Comparison of ENCODE assay signal across 9 mouse cellular contexts in genomic region chr10:60407831-60408230, GRCm38 (mm10). TPM values are rescaled to one million over a fixed set of nuclear protein-coding genes. Genes with fewer than 3 reads are reported as not detected.
A peak's percentile ranks its signal among the peaks of the same experiment; 100 is the strongest.
DNase-seq lines count a peak whose midpoint lies in the region; ATAC-seq and TF ChIP-seq lines count a peak whose summit lies in the region.
"Had no signal": no experiment of that assay in that cellular context is flagged by ENCODE, and none has a peak within 500 bp of the region (broad histone marks: within the 10 kb centered on the region; RNA-seq: fewer than 3 reads in every experiment).

No protein-coding gene starts in this region.

- no peak overlapping the region for H3K27ac ChIP-seq in cerebellum, adult 2 months (ENCODE audit: insufficient read depth, low read length)
- H3K27ac ChIP-seq in midbrain, embryonic 14.5 days (replicated peaks; ENCODE audit: low read depth, low read length) = no peak overlapping the region
- H3K27ac ChIP-seq in spleen, adult 2 months (ENCODE audit: insufficient read depth, low read length) = no peak overlapping the region
- H3K27ac ChIP-seq: lung, embryonic 15.5 days had no signal

- H3K4me1 ChIP-seq in cerebellum, adult 2 months (ENCODE audit: control insufficient read depth, insufficient read depth, low read length) = peaks cover 9% of the 10 kb centered on the region
- no peaks in the 10 kb centered on the region for H3K4me1 ChIP-seq in midbrain, embryonic 14.5 days (ENCODE audit: control insufficient read depth, insufficient read depth, low read length)
- no peaks in the 10 kb centered on the region for H3K4me1 ChIP-seq in spleen, adult 2 months (ENCODE audit: control insufficient read depth, insufficient read depth, insufficient read length)
- H3K4me1 ChIP-seq: lung, embryonic 15.5 days had no signal

- no peak overlapping the region for H3K4me2 ChIP-seq in midbrain, embryonic 14.5 days (ENCODE audit: low read length)
- H3K4me2 ChIP-seq: lung, embryonic 15.5 days had no signal

- H3K36me3 ChIP-seq in midbrain, embryonic 14.5 days (ENCODE audit: control insufficient read depth, insufficient read depth, low read length) = no peaks in the 10 kb centered on the region
- no peaks in the 10 kb centered on the region for H3K36me3 ChIP-seq in spleen, adult 2 months (ENCODE audit: control insufficient read depth, insufficient read depth, low read length)
- H3K36me3 ChIP-seq: lung, embryonic 15.5 days had no signal

- no peak overlapping the region for H3K9ac ChIP-seq in midbrain, embryonic 14.5 days (replicated peaks; ENCODE audit: low read length)
- H3K9ac ChIP-seq: lung, embryonic 15.5 days had no signal

- DNase-seq in adrenal gland, adult (ENCODE audit: inconsistent age in 2 of 2, low spot score in 1 of 2) = peak; percentile 49 to 83
- no peak for DNase-seq in adrenal gland, adult 8-10 months
- DNase-seq in cerebellum, adult 2 months = peak; percentile 38 to 67
- peak; percentile 64 for DNase-seq in forelimb bud, embryonic 11.5 days (ENCODE audit: low read depth, low spot score)
- DNase-seq in induced T-regulatory cell, adult 2 months (ENCODE audit: low read depth) = peak; percentile 84
- peak; percentile 33 to 64 for DNase-seq in left cerebral cortex, postnatal 36 days (ENCODE audit: low spot score in 2 of 2)
- DNase-seq in midbrain, embryonic 14.5 days = peak; percentile 86
- DNase-seq in spleen, adult 2 months (ENCODE audit: low read depth in 1 of 2, low spot score in 2 of 2) = peak; percentile 31 to 65

- no peak for TF ChIP-seq POLR2A in cerebellum, adult 2 months (IDR thresholded peaks at IDR 0.05; ENCODE audit: borderline replicate concordance, insufficient read depth, low read length)
- TF ChIP-seq POLR2A in spleen, adult 2 months (IDR thresholded peaks at IDR 0.05; ENCODE audit: low read depth, low read length) = no peak

- intact Hi-C loops in left cerebral cortex, postnatal 36 days (cut with DNase I) = loop anchor here (2.0 to 10.0 kb wide), 3 partner anchors 61 to 349 kb away; partner anchors contain the start of gene Vsir

- TF ChIP-seq CTCF in cerebellum, adult 2 months (IDR thresholded peaks at IDR 0.05; ENCODE audit: borderline replicate concordance, insufficient read depth, low read depth, low read length) = peak; percentile 99
- peak; percentile 95; the same call in 1 of the 2 replicates for TF ChIP-seq CTCF in spleen, adult 2 months (IDR thresholded peaks at IDR 0.05; ENCODE audit: extremely low read depth, insufficient read depth, insufficient read length, insufficient replicate concordance)

- H3K4me3 ChIP-seq in cerebellum, adult 2 months (replicated peaks; ENCODE audit: insufficient read depth, low read depth, low read length) = no peak overlapping the region
- H3K4me3 ChIP-seq in midbrain, embryonic 14.5 days (replicated peaks; ENCODE audit: low read depth, low read length) = no peak overlapping the region
- H3K4me3 ChIP-seq in spleen, adult 2 months (ENCODE audit: extremely low read depth, insufficient read depth, insufficient read length) = no peak overlapping the region
- H3K4me3 ChIP-seq: lung, embryonic 15.5 days had no signal

- peak; percentile 15; the same call in 1 of the 2 replicates for ATAC-seq in midbrain, embryonic 14.5 days (ENCODE audit: low FRiP score, low TSS enrichment)

- no peaks in the 10 kb centered on the region for H3K9me3 ChIP-seq in midbrain, embryonic 14.5 days (ENCODE audit: control insufficient read depth, low read length)
- H3K9me3 ChIP-seq: lung, embryonic 15.5 days had no signal

- WGBS in cerebellum, adult 2 months = 6% methylated on average over 5 of the region's 5 CpGs
- 6% methylated on average over 5 of the region's 5 CpGs for WGBS in midbrain, embryonic 14.5 days
- 10% methylated on average over 5 of the region's 5 CpGs for WGBS in spleen, adult 2 months

- no peaks in the 10 kb centered on the region for H3K27me3 ChIP-seq in cerebellum, adult 2 months (ENCODE audit: control insufficient read depth, insufficient read depth, low read length)
- no peaks in the 10 kb centered on the region for H3K27me3 ChIP-seq in midbrain, embryonic 14.5 days (ENCODE audit: control insufficient read depth, insufficient read depth, low read length)
- H3K27me3 ChIP-seq in spleen, adult 2 months (ENCODE audit: control insufficient read depth, insufficient read depth, low read length) = no peaks in the 10 kb centered on the region

RNA-seq across cellular contexts. Expression of gene Gm17455, which starts 8.3 kb away (rescaled TPM):
- not detected for total RNA-seq in adrenal gland, adult 8-10 months (2022)
- 1.7 TPM in 2 replicates for polyA plus RNA-seq in cerebellum, adult 2 months (2012; rRNA removed)
- not detected for total RNA-seq in left cerebral cortex, postnatal 36 days (2021)
- polyA plus RNA-seq in midbrain, embryonic 14.5 days (2014; fragmentation: Nextera tagmentation; extraction: Ambion mirVana) = 7.6 and 9.8 TPM in 2 replicates
- polyA plus RNA-seq in spleen, adult 2 months (2012; rRNA removed) = 1.3 and 2.3 TPM in 2 replicates
